Mouse (Mus musculus) naive thymus-derived CD4-positive, alpha-beta T cell, adult 2 months (primary cell): ENCODE results near the gene Pxn.
"Not testable (repeated sequence)": the region's sequence is repeated elsewhere in the genome, so short reads cannot be mapped to it uniquely, and the experiment has no call there.

Experiments
- DNase-seq: peaks from one replicate; pipeline ENCODE4 v3.0.0-alpha.2; 2011; ENCODE audit warnings: low read depth

The Pxn gene

GRCm38 (mm10) chr5:115553801-115554420 is 47.4 kb downstream of the Pxn start:
- no peak for DNase-seq

- DNase-seq = no peak
Observed at GRCm38 (mm10) chr5:115554536-115555291, 48.2 kb downstream of the Pxn start.

- peak; percentile 85 for DNase-seq
Observed at GRCm38 (mm10) chr5:115556217-115556616, 49.7 kb downstream of the Pxn start.

GRCm38 (mm10) chr5:115558182-115558794 is 51.8 kb downstream of the Pxn start:
- DNase-seq = no peak

GRCm38 (mm10) chr5:115559237-115560101 is 53.0 kb downstream of the Pxn start, which contains the start of gene Rplp0:
Rplp0 (plus strand) TSS chr5:115559467.
- peak; percentile 100 for DNase-seq

GRCm38 (mm10) chr5:115560336-115560905 is 53.9 kb downstream of the Pxn start:
- DNase-seq = no peak

GRCm38 (mm10) chr5:115563771-115564585 is 57.5 kb downstream of the Pxn start:
- DNase-seq = peak; percentile 30

GRCm38 (mm10) chr5:115564737-115565393 is 58.4 kb downstream of the Pxn start, which contains the start of gene Gcn1l1:
Gcn1l1 (plus strand) TSS chr5:115565254.
- peak; percentile 73 for DNase-seq

- DNase-seq = no peak
Observed at GRCm38 (mm10) chr5:115565403-115565802, 58.9 kb downstream of the Pxn start.

- no peak for DNase-seq
Observed at GRCm38 (mm10) chr5:115568681-115569080, 62.2 kb downstream of the Pxn start.

GRCm38 (mm10) chr5:115569308-115569707 is 62.8 kb downstream of the Pxn start:
- DNase-seq = no peak

GRCm38 (mm10) chr5:115569721-115570120 is 63.2 kb downstream of the Pxn start:
- no peak for DNase-seq

- DNase-seq = no peak
Observed at GRCm38 (mm10) chr5:115571086-115571485, 64.6 kb downstream of the Pxn start.

- DNase-seq = no peak
Observed at GRCm38 (mm10) chr5:115572679-115573535, 66.4 kb downstream of the Pxn start.

- no peak for DNase-seq
Observed at GRCm38 (mm10) chr5:115574992-115575391, 68.5 kb downstream of the Pxn start.

GRCm38 (mm10) chr5:115577686-115578085 is 71.2 kb downstream of the Pxn start:
- DNase-seq = not testable (repeated sequence)

GRCm38 (mm10) chr5:115578922-115579321 is 72.4 kb downstream of the Pxn start:
- no peak for DNase-seq

- no peak for DNase-seq
Observed at GRCm38 (mm10) chr5:115579363-115579762, 72.9 kb downstream of the Pxn start.
